Mouse (Mus musculus): ENCODE measurements at regions not wholly inside any gene's neighbourhood (a gene's known extent, or its start where the extent isn't known, plus 50 kb on each side); places are given as distances from the start of the nearest gene placed in this dataset.
"Not testable (repeated sequence)": the region's sequence is repeated elsewhere in the genome, so short reads cannot be mapped to it uniquely, and the experiment has no call there.

- WGBS = 79% methylated on average over 2 of the region's 2 CpGs
- ATAC-seq = no peak
- H3K4me3 ChIP-seq (replicated peaks; ENCODE audit: low read length) = no peak overlapping the region
Observed at GRCm38 (mm10) chr3:21905384-21906073, 170.9 kb upstream of the Tbl1xr1 start.

GRCm38 (mm10) chr3:21908828-21909227 lies 167.6 kb upstream of the Tbl1xr1 start:
- Histone ChIP-seq H3K27me3 (replicated peaks; ENCODE audit: control insufficient read depth, insufficient read depth, low read length) (no peaks in the 10 kb centered on the region), H3K4me1 (replicated peaks; ENCODE audit: control insufficient read depth, insufficient read depth, low read length) (no peaks in the 10 kb centered on the region), H3K4me2 (ENCODE audit: low read length) (no peak overlapping the region), H3K9me3 (ENCODE audit: control insufficient read depth, low read length) (no peaks in the 10 kb centered on the region), H3K9ac (replicated peaks; ENCODE audit: low read depth, low read length) (no peak overlapping the region), H3K36me3 (ENCODE audit: control insufficient read depth, insufficient read depth) (no peaks in the 10 kb centered on the region), H3K4me3 (replicated peaks; ENCODE audit: low read length) (no peak overlapping the region), H3K27ac (ENCODE audit: low read length) (no peak overlapping the region)
- WGBS = 94% methylated on average over 4 of the region's 4 CpGs
- ATAC-seq = no peak

More at GRCm38 (mm10) chr3:21905384-21906073, 170.9 kb upstream of the Tbl1xr1 start:
- no peaks in the 10 kb centered on the region for H3K27me3 ChIP-seq (replicated peaks; ENCODE audit: control insufficient read depth, insufficient read depth, low read length)
- H3K4me2 ChIP-seq (ENCODE audit: low read length) = no peak overlapping the region
- H3K36me3 ChIP-seq (ENCODE audit: control insufficient read depth, insufficient read depth) = no peaks in the 10 kb centered on the region
- no peak overlapping the region for H3K27ac ChIP-seq (ENCODE audit: low read length)
- no peaks in the 10 kb centered on the region for H3K4me1 ChIP-seq (replicated peaks; ENCODE audit: control insufficient read depth, insufficient read depth, low read length)
- no peaks in the 10 kb centered on the region for H3K9me3 ChIP-seq (ENCODE audit: control insufficient read depth, low read length)
- H3K9ac ChIP-seq (replicated peaks; ENCODE audit: low read depth, low read length) = no peak overlapping the region

GRCm38 (mm10) chr3:21910080-21910479 lies 166.4 kb upstream of the Tbl1xr1 start:
- Histone ChIP-seq H3K27ac (ENCODE audit: low read length) (no peak overlapping the region), H3K4me3 (replicated peaks; ENCODE audit: low read length) (no peak overlapping the region), H3K9ac (replicated peaks; ENCODE audit: low read depth, low read length) (no peak overlapping the region), H3K4me2 (ENCODE audit: low read length) (no peak overlapping the region), H3K36me3 (ENCODE audit: control insufficient read depth, insufficient read depth) (no peaks in the 10 kb centered on the region), H3K4me1 (replicated peaks; ENCODE audit: control insufficient read depth, insufficient read depth, low read length) (no peaks in the 10 kb centered on the region), H3K9me3 (ENCODE audit: control insufficient read depth, low read length) (peaks cover 1% of the 10 kb centered on the region; the same call in 1 of the 2 replicates), H3K27me3 (replicated peaks; ENCODE audit: control insufficient read depth, insufficient read depth, low read length) (no peaks in the 10 kb centered on the region)
- WGBS = 88% methylated on average over 1 of the region's 1 CpGs
- ATAC-seq = no peak

GRCm38 (mm10) chr3:21911071-21911470 lies 165.4 kb upstream of the Tbl1xr1 start:
- no peak for ATAC-seq
- Histone ChIP-seq H3K4me3 (replicated peaks; ENCODE audit: low read length) (no peak overlapping the region), H3K36me3 (ENCODE audit: control insufficient read depth, insufficient read depth) (no peaks in the 10 kb centered on the region), H3K27ac (ENCODE audit: low read length) (no peak overlapping the region), H3K27me3 (replicated peaks; ENCODE audit: control insufficient read depth, insufficient read depth, low read length) (no peaks in the 10 kb centered on the region), H3K4me1 (replicated peaks; ENCODE audit: control insufficient read depth, insufficient read depth, low read length) (no peaks in the 10 kb centered on the region), H3K9me3 (ENCODE audit: control insufficient read depth, low read length) (peaks cover 2% of the 10 kb centered on the region; the same call in 1 of the 2 replicates), H3K4me2 (ENCODE audit: low read length) (no peak overlapping the region), H3K9ac (replicated peaks; ENCODE audit: low read depth, low read length) (no peak overlapping the region)

GRCm38 (mm10) chr3:21917228-21917910 lies 159.1 kb upstream of the Tbl1xr1 start:
- 94% methylated on average over 9 of the region's 9 CpGs for WGBS
- no peaks in the 10 kb centered on the region for H3K36me3 ChIP-seq (ENCODE audit: control insufficient read depth, insufficient read depth)
- H3K27me3 ChIP-seq (replicated peaks; ENCODE audit: control insufficient read depth, insufficient read depth, low read length) = no peaks in the 10 kb centered on the region
- no peak overlapping the region for H3K9ac ChIP-seq (replicated peaks; ENCODE audit: low read depth, low read length)
- H3K27ac ChIP-seq (ENCODE audit: low read length) = no peak overlapping the region
- H3K4me3 ChIP-seq (replicated peaks; ENCODE audit: low read length) = no peak overlapping the region
- ATAC-seq = no peak
- H3K9me3 ChIP-seq (ENCODE audit: control insufficient read depth, low read length) = peaks cover 2% of the 10 kb centered on the region; the same call in 1 of the 2 replicates
- H3K4me2 ChIP-seq (ENCODE audit: low read length) = no peak overlapping the region
- H3K4me1 ChIP-seq (replicated peaks; ENCODE audit: control insufficient read depth, insufficient read depth, low read length) = no peaks in the 10 kb centered on the region

- no peak for ATAC-seq
- H3K4me2 ChIP-seq (ENCODE audit: low read length) = no peak overlapping the region
- H3K9me3 ChIP-seq (ENCODE audit: control insufficient read depth, low read length) = peaks cover 2% of the 10 kb centered on the region; the same call in 1 of the 2 replicates
- H3K4me3 ChIP-seq (replicated peaks; ENCODE audit: low read length) = no peak overlapping the region
- no peaks in the 10 kb centered on the region for H3K36me3 ChIP-seq (ENCODE audit: control insufficient read depth, insufficient read depth)
- 93% methylated on average over 10 of the region's 10 CpGs for WGBS
- no peaks in the 10 kb centered on the region for H3K4me1 ChIP-seq (replicated peaks; ENCODE audit: control insufficient read depth, insufficient read depth, low read length)
- H3K9ac ChIP-seq (replicated peaks; ENCODE audit: low read depth, low read length) = no peak overlapping the region
- no peak overlapping the region for H3K27ac ChIP-seq (ENCODE audit: low read length)
- no peaks in the 10 kb centered on the region for H3K27me3 ChIP-seq (replicated peaks; ENCODE audit: control insufficient read depth, insufficient read depth, low read length)
Observed at GRCm38 (mm10) chr3:21918431-21918830, 158.0 kb upstream of the Tbl1xr1 start.

- no peak overlapping the region for H3K4me2 ChIP-seq (ENCODE audit: low read length)
- H3K4me3 ChIP-seq (replicated peaks; ENCODE audit: low read length) = no peak overlapping the region
- H3K9me3 ChIP-seq (ENCODE audit: control insufficient read depth, low read length) = peaks cover 2% of the 10 kb centered on the region; the same call in 1 of the 2 replicates
- H3K36me3 ChIP-seq (ENCODE audit: control insufficient read depth, insufficient read depth) = no peaks in the 10 kb centered on the region
- no peak overlapping the region for H3K9ac ChIP-seq (replicated peaks; ENCODE audit: low read depth, low read length)
- H3K27ac ChIP-seq (ENCODE audit: low read length) = no peak overlapping the region
- ATAC-seq = no peak
- no peaks in the 10 kb centered on the region for H3K4me1 ChIP-seq (replicated peaks; ENCODE audit: control insufficient read depth, insufficient read depth, low read length)
- 94% methylated on average over 7 of the region's 7 CpGs for WGBS
- no peaks in the 10 kb centered on the region for H3K27me3 ChIP-seq (replicated peaks; ENCODE audit: control insufficient read depth, insufficient read depth, low read length)
Observed at GRCm38 (mm10) chr3:21919931-21920330, 156.5 kb upstream of the Tbl1xr1 start.

- H3K4me2 ChIP-seq (ENCODE audit: low read length) = no peak overlapping the region
- no peak overlapping the region for H3K9ac ChIP-seq (replicated peaks; ENCODE audit: low read depth, low read length)
- H3K27me3 ChIP-seq (replicated peaks; ENCODE audit: control insufficient read depth, insufficient read depth, low read length) = no peaks in the 10 kb centered on the region
- no peak for ATAC-seq
- H3K9me3 ChIP-seq (ENCODE audit: control insufficient read depth, low read length) = no peaks in the 10 kb centered on the region
- 96% methylated on average over 6 of the region's 6 CpGs for WGBS
- H3K36me3 ChIP-seq (ENCODE audit: control insufficient read depth, insufficient read depth) = no peaks in the 10 kb centered on the region
- no peak overlapping the region for H3K4me3 ChIP-seq (replicated peaks; ENCODE audit: low read length)
- peaks cover 28% of the 10 kb centered on the region for H3K4me1 ChIP-seq (replicated peaks; ENCODE audit: control insufficient read depth, insufficient read depth, low read length)
- H3K27ac ChIP-seq (ENCODE audit: low read length) = no peak overlapping the region
Observed at GRCm38 (mm10) chr3:21931951-21932350, 144.5 kb upstream of the Tbl1xr1 start.

GRCm38 (mm10) chr3:21932696-21933095 lies 143.8 kb upstream of the Tbl1xr1 start:
- H3K27me3 ChIP-seq (replicated peaks; ENCODE audit: control insufficient read depth, insufficient read depth, low read length); H3K9me3 ChIP-seq (ENCODE audit: control insufficient read depth, low read length); H3K27ac ChIP-seq (ENCODE audit: low read length); ATAC-seq; H3K4me2 ChIP-seq (ENCODE audit: low read length); H3K9ac ChIP-seq (replicated peaks; ENCODE audit: low read depth, low read length); H3K4me3 ChIP-seq (replicated peaks; ENCODE audit: low read length); H3K36me3 ChIP-seq (ENCODE audit: control insufficient read depth, insufficient read depth): not testable (repeated sequence)
- 90% methylated on average over 8 of the region's 8 CpGs for WGBS
- peaks cover 35% of the 10 kb centered on the region for H3K4me1 ChIP-seq (replicated peaks; ENCODE audit: control insufficient read depth, insufficient read depth, low read length)
